Mouse (Mus musculus) kidney, adult 2 months (tissue): Measurements from ENCODE around the gene Mtch1.

Source experiments
- CTCF ChIP-seq: fragments of 200-500 bp; conservative IDR thresholded peaks from 2 replicates; pipeline ENCODE4 v1.5.1; 2011; ENCODE audit warnings: low read depth, mild to moderate bottlenecking, control low read depth, low read length, moderate library complexity, mixed read lengths; ENCODE audit not compliant: insufficient read depth, insufficient read length
- POLR2A ChIP-seq: fragments of 200-500 bp; IDR thresholded peaks from one replicate; pipeline ENCODE4 v1.6.1; 2011; ENCODE audit warnings: low read depth, low read length, control low read depth

DNA sequence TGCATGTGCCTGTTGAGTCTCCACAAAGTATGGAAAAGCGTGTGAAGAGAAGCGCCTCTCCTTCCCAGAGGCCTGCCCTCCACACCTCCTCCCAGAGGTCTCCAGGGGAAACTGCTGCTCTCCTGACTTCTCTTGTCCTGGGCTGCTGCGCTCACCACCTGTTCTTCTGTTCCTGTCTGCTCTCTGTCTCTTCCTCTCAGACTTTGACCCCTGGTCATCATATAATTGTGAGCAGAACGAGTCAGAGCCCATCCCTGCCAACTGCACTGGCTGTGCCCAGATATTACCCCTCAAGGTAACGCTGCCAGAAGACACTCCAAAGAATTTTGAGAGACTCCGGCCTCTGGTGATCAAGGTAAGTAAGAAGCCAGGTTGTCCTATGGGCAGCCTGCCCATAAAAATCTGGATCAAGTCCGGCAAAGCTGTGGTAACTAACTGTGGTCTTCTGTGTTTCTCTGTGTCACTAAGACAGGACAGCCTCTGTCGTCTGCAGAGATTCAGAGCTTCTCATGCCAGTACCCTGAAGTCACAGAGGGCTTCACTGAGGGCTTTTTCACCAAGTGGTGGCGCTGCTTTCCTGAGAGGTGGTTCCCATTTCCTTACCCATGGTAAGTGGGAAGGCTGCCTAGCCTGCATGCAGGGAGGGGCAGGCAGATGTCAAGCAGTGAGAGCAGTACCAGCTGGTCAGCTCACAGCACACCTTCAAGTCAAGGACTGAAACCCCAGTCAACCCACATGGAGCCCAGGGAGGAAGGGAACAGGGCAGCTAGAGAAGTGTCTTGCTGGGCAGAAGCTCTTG, 53.7 kb downstream of the Mtch1 start:
- 0 out of 2 replicates have a peak, but pooled peaks have one; percentile 18 for TF ChIP-seq CTCF
- TF ChIP-seq POLR2A, result no peak
